Mouse (Mus musculus): ENCODE measurements around the gene Pdgfc.

DNA sequence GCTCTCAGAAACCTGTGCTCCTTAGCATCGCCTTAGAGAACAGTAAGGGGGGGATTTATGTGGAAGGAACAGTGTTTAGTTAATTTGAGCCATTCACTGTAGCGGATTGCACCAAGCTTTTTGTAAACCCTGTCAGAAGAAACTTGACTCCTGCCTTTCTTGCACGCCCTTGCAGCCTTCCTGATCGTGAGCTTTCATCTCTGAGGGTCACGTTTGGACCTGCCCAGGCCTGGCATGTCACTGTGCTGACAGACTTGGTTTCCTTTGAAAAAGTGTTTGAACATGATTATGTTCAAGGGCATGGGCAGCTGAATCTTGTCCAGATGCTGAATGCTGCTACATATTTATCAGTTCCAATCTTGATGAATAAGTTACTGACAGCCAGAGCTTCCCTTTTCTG lies 169.0 kb downstream of the Pdgfc start:
- TF ChIP-seq CTCF (IDR thresholded peaks at IDR 0.05; ENCODE audit: borderline replicate concordance, insufficient read depth, low read depth, low read length) (no peak), POLR2A (IDR thresholded peaks at IDR 0.05; ENCODE audit: borderline replicate concordance, insufficient read depth, low read length) (no peak)
